Mouse (Mus musculus) lung, postnatal 0 days (tissue): ENCODE data around the gene Pcp4l1. TPM values are rescaled to one million over a fixed set of nuclear protein-coding genes. Genes with fewer than 3 reads are reported as not detected.
A peak's percentile ranks its signal among the peaks of the same experiment; 100 is the strongest.

Source experiments
- ATAC-seq: fragments of 200-750 bp; cut with Nextera tagmentation; 2 replicates; pipeline ENCODE4 v1.8.0; 2017; ENCODE audit warnings: moderate library complexity
- DNase-seq: peaks from one replicate; pipeline ENCODE4 v3.0.0-alpha.2; 2016; ENCODE audit warnings: low spot score
- H3K27ac ChIP-seq: fragments of 300-500 bp; sonication (generic); 2 replicates; pipeline ENCODE4 v1.5.1; 2014; ENCODE audit warnings: antibody characterized with exemption, mild to moderate bottlenecking, low read length, mixed read lengths
- H3K27me3 ChIP-seq: fragments of 300-500 bp; sonication (generic); replicated peaks from 2 replicates; pipeline ENCODE4 v1.6.1; 2014; ENCODE audit warnings: low read length, mixed read lengths; ENCODE audit not compliant: insufficient read depth
- H3K36me3 ChIP-seq: fragments of 300-500 bp; sonication (generic); 2 replicates; pipeline ENCODE4 v1.6.1; 2014; ENCODE audit warnings: low read length, mixed read lengths; ENCODE audit not compliant: insufficient read depth
- H3K4me1 ChIP-seq: fragments of 300-500 bp; sonication (generic); 2 replicates; pipeline ENCODE4 v1.6.1; 2014; ENCODE audit warnings: antibody characterized with exemption, low read depth, low read length, mixed read lengths; ENCODE audit not compliant: insufficient read depth
- H3K4me2 ChIP-seq: fragments of 300-500 bp; sonication (generic); replicated peaks from 2 replicates; pipeline ENCODE4 v1.6.1; 2014; ENCODE audit warnings: low read depth, mild to moderate bottlenecking, low read length, moderate library complexity, mixed read lengths
- H3K4me3 ChIP-seq: fragments of 300-500 bp; sonication (generic); 2 replicates; pipeline ENCODE4 v1.5.1; 2014; ENCODE audit warnings: low read depth, low read length
- H3K9ac ChIP-seq: fragments of 300-500 bp; sonication (generic); replicated peaks from 2 replicates; pipeline ENCODE4 v1.6.1; 2014; ENCODE audit warnings: low read depth, mild to moderate bottlenecking
- H3K9me3 ChIP-seq: fragments of 300-500 bp; sonication (generic); 2 replicates; pipeline ENCODE4 v1.6.1; 2016; ENCODE audit warnings: low read length, mixed read lengths
- CTCF ChIP-seq: IDR thresholded peaks from 2 replicates; pipeline ENCODE4 v1.5.1; 2016; ENCODE audit warnings: antibody characterized with exemption, mild to moderate bottlenecking
- EP300 ChIP-seq: IDR thresholded peaks from 2 replicates; pipeline ENCODE4 v1.6.1; 2016; ENCODE audit warnings: antibody characterized with exemption, mild to moderate bottlenecking, control low read depth
- WGBS: fragments of 180-500 bp; shearing (Covaris S2); extraction: QIAGEN DNeasy Blood & Tissue Kit; methylation state at CpG from one replicate; pipeline ENCODE4 v1.1.7; 2014; 5-methylcytosine and 5-hydroxymethylcytosine counted together
- polyA plus RNA-seq: library from polyadenylated mRNA; unstranded; fragments of >200 nt; fragmentation: Nextera tagmentation; extraction: Ambion mirVana; gene quantifications from 2 replicates; pipeline ENCODE4 v1.2.1, GENCODE M21; 2015

The Pcp4l1 gene
- polyA plus RNA-seq, 1 experiment from 2014 or later, result 3.3 TPM

DNA sequence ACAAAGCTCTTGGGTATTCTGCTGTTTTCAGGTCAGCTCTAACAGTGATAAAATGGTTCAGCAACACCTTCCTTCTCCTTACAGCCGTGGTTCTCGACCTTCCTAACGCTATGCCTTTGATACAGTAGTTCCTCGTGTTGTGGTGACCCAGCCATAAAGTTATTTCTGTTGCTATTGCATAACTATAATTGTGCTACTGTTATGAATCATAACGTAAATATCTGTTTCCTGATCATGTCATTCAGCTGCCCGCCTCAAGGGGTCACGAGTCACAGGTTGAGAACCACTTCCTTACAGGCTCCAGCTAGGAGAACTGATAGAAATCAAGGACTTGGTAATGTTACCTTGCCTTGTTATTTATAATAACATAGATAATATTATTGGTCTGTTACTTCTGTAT lies 11.8 kb downstream of the Pcp4l1 start:
- DNase-seq (peak; percentile 84), ATAC-seq (peak; percentile 84)
- H3K4me3 ChIP-seq, result no peak overlapping the region
- no peaks in the 10 kb centered on the region for H3K36me3 ChIP-seq
- H3K4me2 ChIP-seq, result no peak overlapping the region
- H3K27me3 ChIP-seq, result no peaks in the 10 kb centered on the region
- TF ChIP-seq EP300 (peak; percentile 88), CTCF (peak; percentile 62)
- H3K27ac ChIP-seq, result peak overlapping the region; percentile 48; the same call in 1 of the 2 replicates
- peaks cover 9% of the 10 kb centered on the region for H3K4me1 ChIP-seq
- WGBS, result 24% methylated on average over 7 of the region's 7 CpGs
- no peaks in the 10 kb centered on the region for H3K9me3 ChIP-seq
- no peak overlapping the region for H3K9ac ChIP-seq

GRCm38 (mm10) chr1:171183620-171184019 lies 12.4 kb downstream of the Pcp4l1 start:
- 0 out of 2 replicates have a peak, but pooled peaks have one; percentile 16 for ATAC-seq
- no peak overlapping the region for H3K4me2 ChIP-seq

DNA sequence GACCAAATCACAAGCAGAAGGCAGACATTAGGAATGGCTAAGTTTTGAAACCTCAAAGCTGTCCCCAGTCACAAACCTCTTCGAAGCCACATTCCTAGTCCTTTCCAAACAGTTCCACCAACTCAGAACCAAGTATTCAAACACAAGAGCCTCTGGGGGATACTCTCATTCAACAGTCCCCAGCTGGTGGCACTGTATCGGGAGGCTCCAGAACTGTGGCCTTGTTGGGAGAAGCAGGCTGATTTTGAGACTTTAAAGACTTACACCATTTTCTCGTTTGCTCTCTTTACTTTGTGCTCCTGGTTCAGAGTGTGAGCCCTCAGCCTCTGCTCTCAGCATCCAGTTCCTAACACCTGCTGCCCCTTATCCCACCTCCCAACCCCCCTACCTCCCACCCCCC lies 13.0 kb downstream of the Pcp4l1 start:
- no peak for DNase-seq
- WGBS, result 76% methylated on average over 3 of the region's 3 CpGs
- no peak overlapping the region for H3K27ac ChIP-seq
- no peak for ATAC-seq
- no peaks in the 10 kb centered on the region for H3K36me3 ChIP-seq
- H3K27me3 ChIP-seq, result no peaks in the 10 kb centered on the region
- peaks cover 7% of the 10 kb centered on the region; the same call in 1 of the 2 replicates for H3K4me1 ChIP-seq
- H3K9ac ChIP-seq, result no peak overlapping the region
- H3K4me3 ChIP-seq, result no peak overlapping the region
- no peak overlapping the region for H3K4me2 ChIP-seq
- no peaks in the 10 kb centered on the region for H3K9me3 ChIP-seq
- TF ChIP-seq CTCF, result no peak
- no peak for TF ChIP-seq EP300

More at GRCm38 (mm10) chr1:171183620-171184019, 12.4 kb downstream of the Pcp4l1 start:
- Histone ChIP-seq H3K4me1 (peaks cover 7% of the 10 kb centered on the region; the same call in 1 of the 2 replicates), H3K9ac (no peak overlapping the region), H3K27ac (no peak overlapping the region), H3K4me3 (no peak overlapping the region), H3K27me3 (no peaks in the 10 kb centered on the region), H3K9me3 (no peaks in the 10 kb centered on the region), H3K36me3 (no peaks in the 10 kb centered on the region)
- no peak for DNase-seq
- TF ChIP-seq EP300, result no peak
- no peak for TF ChIP-seq CTCF
- 30% methylated on average over 3 of the region's 3 CpGs for WGBS

- 45% methylated on average over 5 of the region's 5 CpGs for WGBS
- H3K27ac ChIP-seq, result no peak overlapping the region
- no peak for ATAC-seq
Observed at GRCm38 (mm10) chr1:171179487-171180171, 16.4 kb downstream of the Pcp4l1 start.

GRCm38 (mm10) chr1:171172779-171173178 lies 23.3 kb downstream of the Pcp4l1 start:
- H3K9ac ChIP-seq, result no peak overlapping the region
- ATAC-seq (no peak), DNase-seq (no peak)
- H3K4me2 ChIP-seq, result no peak overlapping the region
- H3K27me3 ChIP-seq, result no peaks in the 10 kb centered on the region
- no peaks in the 10 kb centered on the region for H3K4me1 ChIP-seq
- no peaks in the 10 kb centered on the region for H3K36me3 ChIP-seq
- TF ChIP-seq EP300 (no peak), CTCF (no peak)
- 94% methylated on average over 8 of the region's 8 CpGs for WGBS
- H3K4me3 ChIP-seq, result no peak overlapping the region
- H3K9me3 ChIP-seq, result no peaks in the 10 kb centered on the region
- H3K27ac ChIP-seq, result no peak overlapping the region

More at GRCm38 (mm10) chr1:171179487-171180171, 16.4 kb downstream of the Pcp4l1 start:
- Histone ChIP-seq H3K4me3 (no peak overlapping the region), H3K9ac (no peak overlapping the region), H3K9me3 (no peaks in the 10 kb centered on the region), H3K4me2 (no peak overlapping the region), H3K27me3 (no peaks in the 10 kb centered on the region), H3K36me3 (no peaks in the 10 kb centered on the region), H3K4me1 (peaks cover 7% of the 10 kb centered on the region; the same call in 1 of the 2 replicates)
- TF ChIP-seq EP300, result no peak
- no peak for DNase-seq

GRCm38 (mm10) chr1:171171138-171171537 lies 24.9 kb downstream of the Pcp4l1 start:
- H3K4me2 ChIP-seq, result no peak overlapping the region
- H3K4me3 ChIP-seq, result no peak overlapping the region
- H3K9ac ChIP-seq, result no peak overlapping the region
- H3K4me1 ChIP-seq, result no peaks in the 10 kb centered on the region
- H3K27me3 ChIP-seq, result no peaks in the 10 kb centered on the region
- no peaks in the 10 kb centered on the region for H3K9me3 ChIP-seq
- no peaks in the 10 kb centered on the region for H3K36me3 ChIP-seq
- H3K27ac ChIP-seq, result peak overlapping the region; percentile 59
- WGBS, result 43% methylated on average over 3 of the region's 3 CpGs
- no peak for TF ChIP-seq CTCF
- peak; percentile 59 for TF ChIP-seq EP300
- peak; percentile 91 for ATAC-seq
- peak; percentile 70 for DNase-seq
